Mouse (Mus musculus) thymus, adult 18-20 months (tissue): Measurements from ENCODE around the gene Rgma.

Experiments used
- DNase-seq, 2 experiments: peaks; one replicate each; pipeline ENCODE4 v3.0.0; 2022; ENCODE audit warnings: mixed read lengths in 2 of 2

The Rgma gene

DNA sequence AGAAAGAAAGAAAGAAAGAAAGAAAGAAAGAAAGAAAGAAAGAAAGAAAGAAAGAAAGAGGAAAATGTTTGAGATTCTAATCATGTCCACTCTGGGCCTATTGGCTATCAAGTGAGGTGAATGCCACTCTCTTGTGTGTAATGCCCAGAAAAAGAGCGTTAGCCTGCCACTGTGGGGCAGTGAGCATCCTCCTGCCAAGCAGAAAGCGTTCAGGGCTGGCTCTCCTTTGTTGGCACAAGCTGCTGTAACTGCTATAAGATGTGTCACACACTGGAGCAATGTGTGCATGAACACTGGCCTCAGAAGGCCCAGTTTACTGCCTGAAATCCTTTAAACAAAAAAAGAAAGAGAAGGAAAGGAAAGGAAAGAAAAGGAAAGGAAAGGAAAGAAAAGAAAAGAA lies 26.8 kb downstream of the Rgma start:
- DNase-seq, result no peak

DNA sequence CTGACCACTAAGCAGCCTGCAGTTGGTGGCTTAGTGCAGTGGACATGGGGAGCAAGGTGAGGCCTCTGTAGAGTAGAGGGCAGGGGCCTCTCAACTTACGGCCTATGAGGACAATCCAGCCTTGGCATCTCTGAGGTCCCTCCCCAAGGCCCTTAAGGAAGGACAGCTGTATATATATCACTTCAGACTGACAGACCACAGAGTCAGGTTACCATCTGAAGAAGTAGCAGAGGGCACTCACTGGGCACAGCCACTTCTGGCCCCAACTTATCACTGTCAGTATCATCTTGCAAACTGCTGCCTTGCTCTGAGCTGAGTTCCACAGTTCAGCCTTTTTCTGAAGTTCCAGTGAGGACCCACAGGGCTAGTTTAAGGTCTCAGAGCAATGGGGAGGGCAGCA lies 27.4 kb downstream of the Rgma start:
- no peak for DNase-seq

DNA sequence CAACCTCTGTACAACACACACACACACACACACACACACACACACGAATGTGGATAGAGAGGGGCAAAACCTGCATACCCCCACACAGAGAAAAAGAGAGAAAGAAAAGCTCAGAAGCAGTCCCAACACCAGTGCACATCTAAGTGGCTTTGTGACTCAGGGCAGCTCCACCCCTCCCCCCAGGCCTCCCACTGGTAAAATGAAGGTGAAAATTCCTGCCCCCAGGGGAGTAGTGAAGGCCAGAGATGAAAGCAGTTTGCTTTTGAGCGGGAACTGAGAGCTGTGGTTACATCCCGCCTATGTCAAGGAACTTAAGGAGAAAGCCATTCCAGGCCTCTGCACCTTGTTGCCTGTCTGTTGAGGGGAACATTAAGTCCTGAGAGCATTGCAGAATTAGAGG lies 28.2 kb downstream of the Rgma start:
- no peak for DNase-seq

DNA sequence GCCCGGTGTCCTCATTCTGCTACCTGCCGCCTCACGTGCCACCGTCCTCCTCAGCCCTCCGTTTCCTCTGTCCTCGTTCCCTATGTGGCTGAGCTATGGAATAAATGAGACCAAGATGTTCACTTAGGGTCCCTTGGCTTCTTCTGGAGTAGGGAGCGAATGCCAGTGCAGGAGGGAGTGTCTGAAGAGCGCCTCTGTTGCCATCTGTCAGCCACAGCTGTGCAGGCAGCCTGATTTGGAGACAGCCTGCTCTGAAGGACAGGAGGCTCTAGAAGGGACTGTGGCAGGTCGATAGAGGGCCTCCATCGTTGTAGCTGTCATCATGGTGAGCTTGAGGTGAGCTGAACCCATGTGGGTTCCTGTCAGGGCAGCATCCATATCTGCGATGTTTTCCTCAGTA lies 30.2 kb downstream of the Rgma start:
- DNase-seq, result no peak

DNA sequence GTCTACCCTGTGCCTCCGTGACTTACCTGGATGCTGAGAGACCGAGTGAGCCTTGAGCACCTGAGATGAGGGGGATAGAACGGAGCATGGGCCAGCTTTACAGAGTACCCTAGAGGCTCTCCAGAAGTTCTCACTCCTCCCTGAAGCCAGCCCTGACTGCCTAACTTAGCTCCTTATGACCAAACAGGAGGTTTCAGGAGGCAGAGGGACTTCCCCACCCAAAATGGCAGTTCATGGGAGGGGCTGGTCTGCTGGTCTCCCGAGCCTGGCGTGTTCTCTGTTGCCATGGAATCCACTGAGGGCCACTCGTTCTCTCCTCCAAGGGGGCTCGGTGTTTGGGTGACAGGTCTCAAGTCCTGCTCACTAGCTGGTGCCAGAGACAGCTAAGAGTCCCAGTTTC lies 36.2 kb downstream of the Rgma start:
- no peak for DNase-seq

DNA sequence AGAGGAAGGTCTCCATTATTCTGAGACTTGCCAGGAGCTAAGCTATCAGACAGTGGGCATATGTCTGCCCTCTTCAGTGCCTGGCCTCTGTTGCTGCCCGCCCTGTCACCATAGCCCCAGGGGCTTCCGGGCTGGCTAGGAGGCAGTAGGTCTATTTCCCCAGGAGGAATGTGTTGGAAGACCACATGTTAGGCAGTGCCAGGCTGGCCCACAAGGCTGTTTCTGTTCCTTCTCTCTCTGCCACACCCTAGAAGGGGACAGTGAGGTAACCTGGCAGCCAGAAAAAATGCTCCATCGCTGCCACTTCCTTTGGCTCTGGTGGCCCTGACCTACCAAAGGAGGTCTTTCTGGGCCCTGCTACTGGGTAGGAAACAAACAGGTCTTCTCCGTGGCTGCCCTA lies 36.7 kb downstream of the Rgma start:
- DNase-seq, result no peak

DNA sequence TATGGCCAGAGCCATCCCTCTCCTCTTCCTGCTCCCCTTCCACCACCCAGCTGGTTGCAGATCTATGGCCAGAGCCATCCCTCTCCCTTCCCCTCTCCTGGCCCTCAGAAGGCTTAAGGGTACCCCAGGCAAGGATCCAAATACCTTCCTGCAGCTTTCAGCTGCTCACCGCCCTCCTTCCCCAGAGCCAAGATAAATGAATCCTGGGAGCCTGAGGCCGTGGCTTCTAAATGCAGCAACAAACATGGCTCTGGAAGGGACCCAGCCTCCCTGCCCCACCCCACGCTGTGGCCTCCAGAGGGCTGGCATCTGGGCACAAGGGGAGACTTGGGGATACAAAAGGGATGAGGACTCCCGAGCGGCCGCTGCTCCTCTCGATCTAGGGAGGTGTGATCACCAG lies 37.1 kb downstream of the Rgma start:
- DNase-seq, result no peak

DNA sequence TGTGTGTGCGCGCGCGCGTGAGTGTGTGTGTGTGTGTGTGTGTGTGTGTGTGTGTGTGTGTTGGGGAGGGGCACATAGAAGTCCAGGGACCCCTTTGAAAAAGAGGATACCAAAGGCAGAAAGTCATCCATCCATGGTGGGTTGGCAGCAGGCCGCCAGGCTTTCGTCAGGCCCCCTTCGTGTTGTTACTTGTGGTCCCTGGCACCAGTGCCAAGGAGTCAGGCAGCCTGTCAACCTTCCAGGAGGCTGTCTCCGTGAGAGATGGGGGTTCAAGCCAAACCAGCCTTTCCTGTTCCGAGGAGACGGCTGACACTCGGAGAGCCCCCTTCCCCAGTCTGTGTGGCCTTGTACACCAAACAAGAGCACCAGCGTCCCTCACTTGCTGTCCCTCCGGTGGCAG lies 38.9 kb downstream of the Rgma start:
- no peak for DNase-seq

DNA sequence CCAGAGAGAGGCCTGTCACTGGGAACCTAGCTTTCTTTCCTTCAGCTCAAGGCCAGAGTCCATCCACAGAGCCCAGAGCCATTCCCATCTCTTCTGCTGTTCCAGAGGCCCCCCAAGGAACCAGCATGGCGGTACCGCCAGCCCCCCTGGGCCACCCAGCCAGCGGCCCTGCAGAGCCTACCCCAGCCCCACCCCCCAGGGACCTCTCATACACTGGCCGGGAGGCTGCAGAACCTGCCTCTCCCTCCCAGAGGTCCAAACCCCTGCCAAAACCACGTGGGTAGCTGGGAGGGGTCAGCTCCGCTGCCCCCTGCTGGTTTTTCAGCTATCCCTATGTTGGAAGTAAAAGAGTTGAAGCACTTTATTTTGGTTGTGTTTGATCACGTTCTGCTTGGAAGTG lies 44.1 kb downstream of the Rgma start:
- DNase-seq, result no peak

DNA sequence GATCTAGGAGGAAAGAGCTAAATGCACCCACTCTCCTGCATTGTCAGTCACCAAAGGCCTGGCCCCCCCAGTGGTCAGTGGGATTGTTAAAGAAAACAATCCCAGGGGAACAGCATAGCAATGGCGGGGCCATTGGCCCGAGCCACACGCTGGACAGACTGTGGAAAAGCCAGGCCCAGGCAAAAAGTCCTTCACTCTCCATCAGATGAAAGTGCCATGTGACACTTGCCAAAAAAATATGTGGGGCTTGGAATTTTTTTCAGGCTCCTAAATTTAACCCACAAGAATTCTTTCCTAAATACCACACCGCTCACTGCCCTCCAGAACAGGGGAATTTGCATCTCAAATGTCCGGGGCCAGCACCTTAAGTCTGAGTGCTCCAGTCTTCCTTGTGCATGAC lies 45.5 kb downstream of the Rgma start:
- no peak for DNase-seq

DNA sequence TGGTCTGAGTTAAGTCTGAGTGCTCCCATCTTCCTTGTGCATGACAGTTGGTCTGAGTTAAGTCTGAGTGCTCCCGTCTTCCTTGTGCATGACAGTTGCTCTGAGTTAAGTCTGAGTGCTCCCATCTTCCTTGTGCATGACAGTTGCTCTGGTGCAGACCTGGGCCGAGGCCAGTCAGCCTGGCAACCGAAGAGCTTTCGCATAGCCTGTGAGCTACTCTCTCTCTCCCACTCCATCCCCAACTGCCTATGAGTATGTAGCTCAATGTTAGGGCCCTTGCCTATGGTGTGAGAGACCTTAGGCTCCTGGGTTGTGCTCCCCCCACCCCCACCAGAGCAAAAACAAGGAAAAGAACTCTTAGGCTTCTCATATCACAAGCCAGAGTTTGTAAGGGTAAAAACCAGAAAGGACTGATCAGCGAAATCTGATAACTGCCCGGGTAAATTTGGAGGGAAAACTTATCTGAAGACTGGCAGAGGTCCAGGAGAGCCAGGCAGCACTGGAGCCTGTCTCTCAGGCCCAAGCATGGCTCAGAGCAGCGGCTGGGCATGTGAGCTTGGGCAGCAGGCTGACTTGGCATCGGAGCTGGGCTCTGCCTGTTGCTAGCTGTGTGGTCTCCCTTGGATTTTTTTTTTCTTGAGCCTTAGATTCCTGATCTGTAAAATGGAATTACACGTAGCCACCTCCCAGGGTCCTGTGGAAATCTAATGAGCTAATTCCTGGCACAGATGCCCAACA lies 46.1 kb downstream of the Rgma start:
- no peak for DNase-seq

DNA sequence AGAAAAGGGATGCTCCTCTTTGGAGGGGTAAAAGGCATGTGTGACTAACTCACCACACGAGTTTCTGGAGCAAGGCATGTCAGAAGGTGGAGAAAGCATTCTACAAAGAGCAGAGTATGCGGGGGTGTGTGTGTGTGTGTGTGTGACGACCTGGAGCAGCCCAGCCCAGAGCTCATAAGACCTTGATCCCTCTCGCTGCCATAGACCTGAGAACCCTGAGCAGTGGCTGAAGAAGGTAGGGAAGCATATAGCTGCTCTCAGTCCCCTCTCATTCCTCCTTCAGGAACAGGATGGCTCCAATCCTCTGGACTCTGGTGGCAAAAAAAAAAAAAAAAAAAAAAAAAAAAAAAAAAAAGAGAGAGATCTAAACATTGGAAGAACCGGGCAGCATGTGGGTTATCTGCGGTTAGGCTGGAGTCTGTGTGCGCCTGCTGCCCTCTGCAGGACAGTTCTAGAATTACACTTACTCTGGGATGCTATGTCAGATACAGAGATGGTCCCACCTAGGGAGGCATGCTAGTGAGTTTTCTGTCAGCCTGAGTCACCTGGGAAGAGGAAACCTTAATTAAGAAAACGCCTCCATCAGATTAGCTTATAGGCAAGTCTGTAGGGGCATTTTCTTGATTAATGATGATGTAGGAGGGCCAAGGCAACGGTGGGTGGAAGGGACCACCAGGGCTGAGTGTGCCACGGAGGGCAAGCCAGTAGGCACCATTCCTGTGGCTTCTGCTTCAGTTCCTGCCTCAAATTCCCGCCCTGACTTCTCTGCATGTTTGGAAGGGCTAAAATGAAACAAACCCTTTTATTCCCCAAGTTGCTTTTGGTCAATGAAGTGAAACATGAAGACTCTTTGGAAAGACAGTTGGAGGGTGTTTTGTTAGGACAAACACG lies 47.2 kb downstream of the Rgma start:
- peak in 1 of 2 experiments; percentile 31 for DNase-seq

DNA sequence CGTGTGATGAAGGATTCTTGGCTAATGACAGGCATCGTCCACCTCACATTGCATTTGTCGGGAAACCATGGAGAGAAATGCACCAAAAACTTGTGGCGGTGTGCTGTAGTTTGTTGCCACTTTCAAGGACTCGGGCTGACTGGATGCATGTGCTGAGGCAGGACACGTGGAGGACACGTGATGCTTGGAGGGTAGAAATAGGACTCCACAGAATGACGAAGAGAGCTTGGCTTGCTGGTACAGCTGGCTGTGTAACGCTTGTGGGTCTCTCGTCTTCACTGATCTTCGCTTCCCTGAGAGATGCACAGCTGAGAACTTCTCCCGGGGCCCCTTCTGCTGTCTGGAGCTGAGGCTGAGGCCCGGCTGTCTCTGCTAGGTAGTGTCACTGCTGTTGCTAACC lies 47.9 kb downstream of the Rgma start:
- DNase-seq, result no peak

DNA sequence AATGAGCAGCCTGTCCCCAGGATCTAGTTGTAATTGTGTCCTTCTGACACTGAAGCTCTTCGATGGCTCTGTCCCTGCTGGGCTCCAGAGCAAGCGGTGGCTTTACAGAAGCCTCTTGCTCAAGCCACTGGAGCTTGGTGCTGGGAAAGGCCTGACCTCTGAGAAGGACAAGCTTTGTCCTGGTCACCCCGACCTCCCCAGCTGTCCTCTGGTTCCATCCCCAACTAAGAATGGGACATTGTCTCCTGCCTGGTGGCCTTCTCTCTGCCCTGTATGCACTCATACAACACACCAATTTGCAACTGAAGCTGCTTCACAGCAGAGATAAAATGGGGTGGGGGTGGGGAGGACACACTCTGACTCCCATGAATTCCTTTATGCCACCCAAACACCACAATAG lies 48.9 kb downstream of the Rgma start:
- no peak for DNase-seq

DNA sequence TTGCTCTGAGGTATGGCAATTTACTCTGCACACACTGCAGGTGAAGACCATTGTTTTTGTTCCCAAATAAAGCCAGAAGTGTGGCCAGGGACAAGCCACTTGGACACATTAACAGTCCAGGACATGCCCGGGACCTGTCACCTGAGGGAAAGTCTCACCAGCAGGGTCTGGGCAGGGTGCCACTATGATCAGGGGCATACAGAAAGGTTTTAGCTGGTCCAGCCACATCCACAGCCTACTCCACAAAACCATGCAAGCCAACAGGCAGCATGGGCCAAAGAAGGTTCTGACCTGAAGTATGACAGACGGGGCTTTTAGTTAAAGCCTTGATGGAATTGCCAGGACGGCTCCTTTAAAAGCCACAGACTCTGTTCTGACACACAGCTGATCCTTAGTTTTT lies 49.4 kb downstream of the Rgma start:
- DNase-seq, result no peak

DNA sequence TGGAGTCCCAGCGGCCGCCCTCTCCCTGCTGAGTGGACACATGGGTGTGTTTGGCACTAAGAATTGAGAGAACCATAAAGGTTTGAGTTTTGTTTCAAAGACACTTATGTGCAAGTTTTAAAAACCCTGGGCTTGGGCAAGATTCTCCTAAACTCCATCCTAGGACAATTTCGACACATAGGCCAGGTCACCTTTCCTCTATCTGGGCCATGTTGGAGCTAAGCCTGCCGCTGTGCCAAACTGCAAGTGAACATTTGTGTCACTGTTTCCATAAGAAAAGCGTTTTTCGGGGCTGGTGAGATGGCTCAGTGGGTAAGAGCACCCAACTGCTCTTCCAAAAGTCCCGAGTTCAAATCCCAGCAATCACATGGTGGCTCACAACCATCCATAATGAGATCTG lies 50.1 kb downstream of the Rgma start:
- DNase-seq, result no peak

DNA sequence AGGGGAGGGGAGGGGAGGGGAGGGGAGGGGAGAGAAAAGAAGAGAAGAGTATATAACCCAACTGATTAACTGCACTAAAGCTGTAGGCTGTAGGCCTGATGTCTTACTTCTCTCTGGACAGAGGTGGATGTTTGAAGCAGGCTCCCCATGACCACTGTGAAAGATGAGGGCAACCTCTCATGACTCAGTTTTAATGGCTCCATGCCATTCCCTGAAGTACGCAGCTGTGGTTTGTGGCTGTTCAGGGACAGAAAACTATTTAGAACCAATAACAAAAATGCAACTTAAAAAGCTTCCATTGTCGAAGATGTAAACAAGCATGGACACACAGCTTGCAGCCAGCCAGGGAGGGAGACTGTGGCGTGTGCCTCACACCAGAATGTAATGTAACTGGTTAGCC lies 50.9 kb downstream of the Rgma start:
- no peak for DNase-seq

DNA sequence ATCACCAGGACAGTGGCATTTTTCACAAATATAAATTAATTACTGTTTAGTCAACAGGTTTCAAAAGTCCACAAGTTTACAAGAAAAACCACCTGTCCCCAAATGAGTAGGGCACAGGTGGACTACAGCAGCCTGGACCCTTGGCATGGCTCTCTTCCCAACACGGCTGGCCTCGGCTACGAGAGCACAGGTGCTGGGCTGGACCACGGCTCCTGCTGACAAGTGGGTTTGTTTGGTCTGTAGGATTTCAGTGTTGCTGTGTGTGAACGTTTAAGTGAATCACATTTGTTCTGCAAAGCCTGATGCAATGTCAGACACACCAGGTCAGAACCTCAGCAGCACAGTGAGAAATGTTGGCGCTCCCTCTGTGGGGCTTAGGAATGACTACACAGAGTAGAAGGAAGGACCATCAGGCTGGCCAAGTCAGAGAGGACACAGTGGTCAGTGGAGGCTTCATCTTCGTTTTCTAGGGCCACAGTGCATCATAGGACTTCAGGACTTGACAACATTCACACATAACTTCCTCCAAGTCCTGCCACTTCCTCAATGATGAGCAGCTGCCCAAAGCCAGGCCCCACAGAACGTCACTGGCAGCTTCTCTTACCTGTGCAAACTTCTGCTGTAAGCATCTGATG lies 51.6 kb downstream of the Rgma start:
- no peak for DNase-seq

DNA sequence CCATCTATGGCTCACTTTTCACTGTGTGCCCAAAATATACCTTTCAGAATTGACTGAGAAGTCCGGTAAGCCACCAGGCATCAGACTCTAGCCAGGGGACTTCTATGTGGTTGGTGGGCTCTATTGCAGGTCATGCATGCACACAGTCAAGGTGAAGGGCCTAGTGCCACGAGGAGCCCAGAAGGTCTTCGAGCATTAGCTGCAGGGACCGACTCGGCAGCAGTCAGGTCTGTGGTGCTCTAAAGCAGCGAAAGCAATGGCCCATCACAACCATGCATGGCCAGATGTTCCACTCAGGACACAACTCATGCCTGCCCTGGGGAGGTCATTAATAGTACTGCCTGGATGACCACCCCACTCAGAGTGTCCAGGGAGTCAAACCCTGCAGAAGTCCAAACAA lies 52.5 kb downstream of the Rgma start:
- no peak for DNase-seq

DNA sequence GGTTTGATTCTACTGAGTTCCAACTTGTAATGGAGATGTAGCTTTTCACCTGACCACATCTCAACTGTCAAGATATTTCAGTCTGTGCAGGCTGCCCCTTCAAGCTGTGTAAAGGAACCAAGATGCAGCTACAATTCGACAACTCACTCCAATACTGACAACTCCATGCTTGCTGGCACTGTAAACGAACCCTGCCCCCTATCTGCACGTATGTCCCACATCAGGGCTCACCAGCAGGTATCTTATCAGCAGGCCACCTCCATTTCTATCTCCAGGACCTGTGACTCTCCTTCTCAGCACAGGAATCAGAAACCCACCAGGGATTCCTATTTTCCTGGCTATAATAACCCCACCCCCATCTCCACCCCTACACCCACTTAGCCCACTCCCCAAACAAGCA lies 53.2 kb downstream of the Rgma start:
- DNase-seq, result no peak

DNA sequence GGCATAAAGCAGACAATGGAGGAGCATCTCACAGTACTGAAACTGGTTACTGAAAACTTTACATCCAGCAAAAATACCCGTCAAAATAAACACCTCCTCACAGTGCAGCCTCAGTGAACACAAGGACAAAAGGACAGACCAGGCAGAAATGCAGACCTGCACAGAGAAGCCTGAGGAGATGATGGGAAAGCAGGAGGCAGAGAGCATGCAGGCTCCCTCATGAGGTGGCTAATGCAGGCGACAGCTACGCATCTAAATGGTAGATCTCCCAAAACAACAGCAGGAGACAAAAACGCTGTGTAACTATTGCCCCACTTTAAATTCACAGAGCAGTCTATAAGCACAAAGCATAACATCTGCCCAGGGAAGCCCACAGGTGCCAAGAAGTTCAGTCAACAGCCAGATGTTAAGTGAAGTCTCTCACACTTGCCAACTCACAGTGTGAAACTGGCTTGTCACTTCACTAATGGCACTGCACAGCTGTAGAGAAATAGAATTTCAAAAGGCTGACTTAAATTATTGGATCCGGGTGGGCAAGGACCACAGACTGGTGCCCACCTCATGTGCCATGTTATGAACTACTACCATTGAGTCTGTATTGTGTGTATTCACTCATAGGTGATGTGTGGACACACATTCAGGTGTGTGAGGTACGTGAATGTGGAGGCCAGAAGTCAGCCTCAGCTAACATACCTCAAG lies 58.5 kb downstream of the Rgma start:
- no peak for DNase-seq

DNA sequence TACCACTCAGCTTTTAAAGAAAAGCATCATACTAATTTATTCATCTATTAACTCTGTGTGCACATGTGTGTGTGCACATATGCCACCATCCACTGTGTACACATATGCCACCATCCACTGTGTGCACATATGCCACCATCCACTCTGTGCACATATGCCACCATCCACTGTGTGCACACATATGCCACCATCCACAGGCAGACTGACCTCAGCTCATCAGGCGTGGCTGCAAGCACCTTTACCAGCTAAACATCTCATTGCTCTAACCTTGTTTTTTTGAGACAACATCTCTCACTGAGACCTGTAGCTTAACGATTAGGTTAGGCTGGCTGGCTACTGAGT lies 59.0 kb downstream of the Rgma start:
- DNase-seq, result no peak

DNA sequence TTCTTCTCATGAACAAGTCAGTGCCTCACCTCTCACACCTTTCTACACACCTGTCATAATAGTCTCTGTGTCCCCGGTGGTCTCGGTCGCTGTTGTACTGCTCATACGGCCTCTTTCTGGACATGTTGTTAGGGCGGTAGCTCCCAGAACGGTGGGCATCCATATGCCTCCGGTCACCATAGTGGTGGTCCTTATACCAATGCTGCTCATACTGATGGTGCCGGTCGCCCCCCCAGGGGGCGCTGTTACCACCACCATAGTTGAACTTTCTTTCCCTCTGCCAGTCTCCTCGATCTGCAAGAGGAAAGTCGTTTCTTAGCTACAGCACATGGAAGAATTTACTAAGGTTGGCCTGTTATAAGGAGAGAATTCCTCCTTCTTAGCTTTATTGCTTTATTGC lies 60.4 kb downstream of the Rgma start:
- DNase-seq, result no peak

DNA sequence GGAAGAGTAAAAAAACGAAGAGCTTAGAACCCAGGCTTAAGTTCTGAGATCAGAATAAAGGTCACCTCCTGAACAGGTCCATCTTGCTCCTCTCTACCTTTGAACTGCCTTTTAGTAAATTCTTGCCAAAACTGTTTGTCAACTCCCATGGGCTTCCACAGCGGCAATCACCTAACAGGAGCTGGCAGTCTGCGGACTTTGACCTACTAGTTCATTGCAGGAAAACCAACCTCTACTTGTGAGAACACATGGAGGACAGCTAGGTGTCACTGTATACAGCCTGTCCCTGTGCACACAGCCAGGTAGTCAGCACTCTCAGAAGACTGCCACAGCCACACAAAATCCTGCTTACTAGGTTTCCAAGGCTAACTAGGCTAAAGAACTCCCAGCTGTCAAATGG lies 66.5 kb downstream of the Rgma start:
- DNase-seq, result no peak
